Mouse (Mus musculus) liver, embryonic 14.5 days (tissue): ENCODE data around the gene Vps72. TPM values are rescaled to one million over a fixed set of nuclear protein-coding genes. Genes with fewer than 3 reads are reported as not detected.

ENCODE experiments used
- ATAC-seq: fragments of 200-750 bp; cut with Nextera tagmentation; 2 replicates; pipeline ENCODE4 v1.8.0; 2017; ENCODE audit warnings: moderate number of reproducible peaks, mild to moderate bottlenecking, moderate library complexity; ENCODE audit not compliant: insufficient read depth
- DNase-seq, 3 experiments: peaks; one replicate each; pipeline ENCODE4 v3.0.0-alpha.2; 2012 to 2013; ENCODE audit warnings: low read depth in 3 of 3, low spot score in 3 of 3
- H3K27ac ChIP-seq: fragments of 300-500 bp; sonication (generic); 2 replicates; pipeline ENCODE4 v1.5.1; 2014; ENCODE audit warnings: moderate library complexity, mild to moderate bottlenecking, control low read depth, inconsistent platforms
- H3K27me3 ChIP-seq: fragments of 300-500 bp; sonication (generic); 2 replicates; pipeline ENCODE4 v1.6.1; 2014; ENCODE audit warnings: mild to moderate bottlenecking, low read length, moderate library complexity; ENCODE audit not compliant: control insufficient read depth, insufficient read depth
- H3K36me3 ChIP-seq: fragments of 300-500 bp; sonication (generic); replicated peaks from 2 replicates; pipeline ENCODE4 v1.6.1; 2014; ENCODE audit warnings: low read depth; ENCODE audit not compliant: control insufficient read depth, insufficient read depth
- H3K4me1 ChIP-seq, 2 experiments: fragments of 200-500 bp in 1 of 2; fragments of 300-500 bp in 1 of 2; sonication (generic) in 1 of 2; replicated peaks; 2 replicates each; pipeline ENCODE4 v1.6.1; 2012 to 2014; ENCODE audit warnings: antibody characterized with exemption in 1 of 2, inconsistent platforms in 1 of 2, low read length in 1 of 2; ENCODE audit not compliant: control insufficient read depth in 2 of 2, insufficient read depth in 2 of 2
- H3K4me2 ChIP-seq: fragments of 300-500 bp; sonication (generic); 2 replicates; pipeline ENCODE4 v1.6.1; 2014; ENCODE audit warnings: low read depth, mild to moderate bottlenecking, control low read depth, moderate library complexity
- H3K4me3 ChIP-seq, 2 experiments: fragments of 200-500 bp in 1 of 2; fragments of 300-500 bp in 1 of 2; sonication (generic) in 1 of 2; 2 replicates each; pipeline ENCODE4 v1.5.1; 2012 to 2014; ENCODE audit warnings: low read depth in 2 of 2, low read length in 2 of 2, mild to moderate bottlenecking in 2 of 2, control low read depth in 1 of 2, inconsistent platforms in 1 of 2, moderate library complexity in 1 of 2; ENCODE audit not compliant: insufficient read depth in 1 of 2
- H3K9ac ChIP-seq: fragments of 300-500 bp; sonication (generic); replicated peaks from 2 replicates; pipeline ENCODE4 v1.6.1; 2014; ENCODE audit warnings: mild to moderate bottlenecking, control low read depth, moderate library complexity
- H3K9me3 ChIP-seq: fragments of 300-500 bp; sonication (generic); 2 replicates; pipeline ENCODE4 v1.6.1; 2016; ENCODE audit warnings: low read length, mixed read lengths; ENCODE audit not compliant: control insufficient read depth
- CTCF ChIP-seq: IDR thresholded peaks from 2 replicates; pipeline ENCODE4 v1.5.1; 2016; ENCODE audit warnings: antibody characterized with exemption, low read depth, control low read depth
- EP300 ChIP-seq: IDR thresholded peaks from 2 replicates; pipeline ENCODE4 v1.6.1; 2016; ENCODE audit warnings: antibody characterized with exemption, low read depth
- WGBS: fragments of 180-500 bp; shearing (Covaris S2); extraction: QIAGEN DNeasy Blood & Tissue Kit; methylation state at CpG from one replicate; pipeline ENCODE4 v1.1.7; 2014; ENCODE audit not compliant: insufficient replicate concordance; 5-methylcytosine and 5-hydroxymethylcytosine counted together
- polyA plus RNA-seq, 2 experiments: library from polyadenylated mRNA; depleted of rRNA in 1 of 2; stranded (reverse) in 1 of 2; unstranded in 1 of 2; fragments of >200 nt; fragmentation: Nextera tagmentation in 1 of 2; extraction: Ambion mirVana in 1 of 2; gene quantifications; 2 replicates each; pipeline versions ENCODE4 v1.2.1 to v1.2.3; 2012 to 2014

The Vps72 gene
- polyA plus RNA-seq, 2 experiments: 23.4 to 29.6 TPM

DNA sequence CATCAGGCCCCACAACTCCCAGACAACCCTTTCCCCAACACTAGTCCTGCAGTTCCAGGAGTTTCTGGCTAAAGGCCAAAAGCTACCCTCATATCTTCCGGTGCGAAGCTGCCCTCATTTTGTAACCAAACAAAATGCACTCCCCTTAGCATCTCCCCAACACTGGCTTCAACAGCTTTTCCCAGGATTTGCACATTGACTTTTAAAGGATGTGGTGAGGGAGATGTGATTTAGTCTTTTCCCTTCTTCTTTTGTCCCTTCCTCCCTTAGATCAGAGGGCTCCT lies 51.5 kb downstream of the Vps72 start:
- TF ChIP-seq EP300: no peak
- no peaks in the 10 kb centered on the region for H3K36me3 ChIP-seq
- H3K4me3 ChIP-seq: no peak overlapping the region
- 66% methylated on average over 2 of the region's 2 CpGs for WGBS
- peaks cover 2 to 4% of the 10 kb centered on the region in 2 experiments; a peak in 2 of 4 replicates for H3K4me1 ChIP-seq
- DNase-seq (no peak), ATAC-seq (no peak)
- H3K9me3 ChIP-seq: no peaks in the 10 kb centered on the region
- H3K9ac ChIP-seq: no peak overlapping the region
- no peak overlapping the region for H3K27ac ChIP-seq
- peaks cover 33% of the 10 kb centered on the region for H3K27me3 ChIP-seq
- no peak overlapping the region for H3K4me2 ChIP-seq

DNA sequence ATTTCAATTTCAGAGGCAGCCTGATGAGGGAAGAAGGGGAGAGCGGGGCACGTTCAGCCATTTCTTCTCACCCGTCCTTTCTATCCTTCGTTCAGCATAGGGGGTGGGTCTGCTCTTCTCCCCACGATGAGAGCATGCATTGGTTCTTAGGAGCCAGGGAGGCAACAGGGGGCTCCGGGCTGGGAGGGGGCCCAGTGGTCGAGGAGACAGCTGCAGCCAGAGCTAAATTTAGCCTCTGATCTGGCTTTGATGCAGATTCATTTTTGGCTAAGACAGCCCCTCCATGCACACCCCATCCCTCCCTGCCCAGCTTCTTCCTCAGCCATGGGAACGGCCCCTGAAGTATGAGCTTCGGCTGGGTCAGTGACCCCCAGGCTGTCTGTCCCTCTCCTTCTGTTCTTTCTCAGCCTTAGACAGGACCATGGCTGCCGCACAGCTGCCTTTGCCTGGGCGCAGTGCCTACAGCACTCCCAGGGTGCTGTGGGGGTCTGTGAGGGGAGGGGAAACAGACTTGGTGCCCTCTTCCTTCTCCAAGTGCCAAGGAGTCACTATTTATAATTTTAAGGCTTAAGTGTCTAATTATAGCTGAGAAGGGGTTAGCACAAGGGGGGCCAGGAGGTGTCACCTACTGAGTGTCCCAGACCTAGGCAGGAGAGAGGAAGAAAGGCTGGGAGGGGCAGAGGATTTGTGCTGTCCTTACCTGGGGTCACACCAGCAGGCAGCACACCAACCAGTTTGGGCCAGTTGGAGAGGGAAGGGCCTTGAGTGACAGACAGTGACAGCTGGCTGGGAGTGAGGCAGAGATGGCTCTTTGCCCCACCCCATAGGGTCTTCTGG lies 52.8 kb downstream of the Vps72 start:
- no peak for ATAC-seq
- Histone ChIP-seq H3K27me3 (peaks cover 33% of the 10 kb centered on the region), H3K4me2 (no peak overlapping the region)

GRCm38 (mm10) chr3:95164256-95164550 lies 53.4 kb downstream of the Vps72 start:
- WGBS: 80% methylated on average over 4 of the region's 5 CpGs
- no peak for ATAC-seq
- peaks cover 33% of the 10 kb centered on the region for H3K27me3 ChIP-seq

More for the DNA sequence above, 52.8 kb downstream of the Vps72 start:
- Histone ChIP-seq H3K9ac (no peak overlapping the region), H3K9me3 (no peaks in the 10 kb centered on the region), H3K4me3 (no peak overlapping the region), H3K36me3 (no peaks in the 10 kb centered on the region), H3K4me1 (peaks cover 2 to 4% of the 10 kb centered on the region in 2 experiments; a peak in 2 of 4 replicates), H3K27ac (no peak overlapping the region)
- WGBS: 55% methylated on average over 11 of the region's 11 CpGs
- DNase-seq: no peak
- TF ChIP-seq EP300 (no peak), CTCF (no peak)

DNA sequence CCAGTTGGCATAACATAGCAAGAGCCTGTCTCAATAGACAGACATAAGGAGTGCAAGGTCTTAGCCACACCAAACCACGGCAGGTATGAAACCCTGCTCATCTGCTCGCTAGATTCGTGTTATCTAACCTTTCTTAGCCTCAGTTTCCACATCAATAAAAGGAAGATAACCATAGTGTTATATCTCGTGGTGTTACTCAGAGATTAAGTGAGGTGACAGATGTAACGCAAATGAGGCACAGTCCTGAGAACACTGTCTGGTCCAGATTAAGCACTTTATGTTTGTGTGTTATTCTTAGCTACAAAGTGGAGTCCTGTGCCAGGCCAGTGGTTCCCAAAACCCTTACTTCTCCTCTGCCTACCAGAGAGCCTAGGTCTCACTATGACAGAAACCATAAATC lies 54.0 kb downstream of the Vps72 start:
- no peaks in the 10 kb centered on the region for H3K36me3 ChIP-seq
- 17% methylated on average over 5 of the region's 5 CpGs for WGBS
- H3K27ac ChIP-seq: no peak overlapping the region
- H3K4me2 ChIP-seq: no peak overlapping the region
- H3K9me3 ChIP-seq: no peaks in the 10 kb centered on the region
- H3K9ac ChIP-seq: no peak overlapping the region
- DNase-seq (no peak), ATAC-seq (no peak)
- H3K4me1 ChIP-seq: peaks cover 0 to 2% of the 10 kb centered on the region in 2 experiments; a peak in 1 of 4 replicates
- peaks cover 34% of the 10 kb centered on the region for H3K27me3 ChIP-seq
- no peak overlapping the region for H3K4me3 ChIP-seq
- TF ChIP-seq EP300: 0 out of 2 replicates have a peak, but pooled peaks have one; percentile 7
- TF ChIP-seq CTCF: no peak

More at GRCm38 (mm10) chr3:95164256-95164550, 53.4 kb downstream of the Vps72 start:
- Histone ChIP-seq H3K9ac (no peak overlapping the region), H3K4me1 (peaks cover 2 to 4% of the 10 kb centered on the region in 2 experiments; a peak in 2 of 4 replicates), H3K36me3 (no peaks in the 10 kb centered on the region), H3K4me3 (no peak overlapping the region), H3K9me3 (no peaks in the 10 kb centered on the region), H3K4me2 (no peak overlapping the region), H3K27ac (no peak overlapping the region)
- DNase-seq: no peak
- TF ChIP-seq CTCF: no peak
- TF ChIP-seq EP300: no peak

DNA sequence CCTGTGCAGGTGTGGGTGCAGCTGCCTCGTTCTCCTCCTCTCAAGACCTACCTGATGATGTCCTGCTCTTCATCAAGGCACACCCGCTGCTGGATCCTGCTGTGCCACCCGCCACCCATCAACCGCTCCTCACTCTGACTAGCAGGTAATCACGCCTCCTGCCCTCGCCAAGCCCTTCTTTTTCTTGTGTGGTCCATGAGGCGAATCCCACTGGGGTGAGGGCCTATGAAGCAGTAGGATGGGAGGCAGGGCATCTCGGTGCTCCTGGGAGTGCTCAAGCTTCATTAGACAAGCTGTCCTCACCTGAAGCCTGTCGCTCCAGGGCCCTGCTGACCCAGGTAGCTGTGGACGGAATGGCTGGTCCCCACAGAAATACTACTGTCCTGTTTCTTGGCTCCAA lies 59.2 kb downstream of the Vps72 start:
- ATAC-seq (no peak), DNase-seq (no peak)
- Histone ChIP-seq H3K4me1 (no peaks in the 10 kb centered on the region), H3K27me3 (peaks cover 50% of the 10 kb centered on the region), H3K4me3 (no peak overlapping the region), H3K36me3 (no peaks in the 10 kb centered on the region), H3K9me3 (no peaks in the 10 kb centered on the region), H3K4me2 (no peak overlapping the region), H3K9ac (no peak overlapping the region), H3K27ac (no peak overlapping the region)
- no peak for TF ChIP-seq EP300
- 69% methylated on average over 10 of the region's 10 CpGs for WGBS
